Mouse (Mus musculus) intestine, embryonic 14.5 days (tissue): ENCODE data around the gene Pinlyp. TPM values are rescaled to one million over a fixed set of nuclear protein-coding genes. Genes with fewer than 3 reads are reported as not detected.
"Not testable (repeated sequence)": the region's sequence is repeated elsewhere in the genome, so short reads cannot be mapped to it uniquely, and the experiment has no call there.

Experiments used
- ATAC-seq: fragments of 200-750 bp; cut with Nextera tagmentation; replicated peaks from 2 replicates; pipeline ENCODE4 v1.8.0; 2017; ENCODE audit warnings: low read depth, moderate number of reproducible peaks, moderate TSS enrichment, moderate library complexity; ENCODE audit not compliant: low FRiP score, low TSS enrichment
- DNase-seq: peaks from one replicate; pipeline ENCODE4 v3.0.0-alpha.2; 2018; ENCODE audit warnings: low spot score
- H3K27ac ChIP-seq: fragments of 300-500 bp; sonication (generic); 2 replicates; pipeline ENCODE4 v1.5.1; 2014; ENCODE audit warnings: low read depth, mild to moderate bottlenecking, control low read depth
- H3K27me3 ChIP-seq: fragments of 300-500 bp; sonication (generic); replicated peaks from 2 replicates; pipeline ENCODE4 v1.6.1; 2014; ENCODE audit warnings: low read length, control low read depth; ENCODE audit not compliant: control insufficient read depth, insufficient read depth
- H3K36me3 ChIP-seq: fragments of 300-500 bp; sonication (generic); 2 replicates; pipeline ENCODE4 v1.6.1; 2014; ENCODE audit warnings: low read length, control low read depth; ENCODE audit not compliant: control insufficient read depth, insufficient read depth
- H3K4me1 ChIP-seq: fragments of 300-500 bp; sonication (generic); replicated peaks from 2 replicates; pipeline ENCODE4 v1.6.1; 2014; ENCODE audit warnings: low read length, control low read depth, mixed read lengths; ENCODE audit not compliant: control insufficient read depth, insufficient read depth
- H3K4me2 ChIP-seq: fragments of 300-500 bp; sonication (generic); 2 replicates; pipeline ENCODE4 v1.6.1; 2014; ENCODE audit warnings: low read length
- H3K4me3 ChIP-seq: fragments of 300-500 bp; sonication (generic); 2 replicates; pipeline ENCODE4 v1.5.1; 2014; ENCODE audit warnings: low read depth, low read length, control low read depth, mixed read lengths
- H3K9ac ChIP-seq: fragments of 300-500 bp; sonication (generic); 2 replicates; pipeline ENCODE4 v1.6.1; 2014; ENCODE audit warnings: mild to moderate bottlenecking, low read length
- H3K9me3 ChIP-seq: fragments of 300-500 bp; sonication (generic); 2 replicates; pipeline ENCODE4 v1.6.1; 2016; ENCODE audit warnings: low read length, control low read depth; ENCODE audit not compliant: control insufficient read depth
- WGBS: fragments of 180-500 bp; shearing (Covaris S2); extraction: QIAGEN DNeasy Blood & Tissue Kit; methylation state at CpG from one replicate; pipeline ENCODE4 v1.1.7; 2014; 5-methylcytosine and 5-hydroxymethylcytosine counted together
- polyA plus RNA-seq: library from polyadenylated mRNA; unstranded; fragments of >200 nt; fragmentation: Nextera tagmentation; extraction: Ambion mirVana; gene quantifications from 2 replicates; pipeline ENCODE4 v1.2.1, GENCODE M21; 2014

Pinlyp gene
- polyA plus RNA-seq, 1 experiment from 2014 or later: not detected

DNA sequence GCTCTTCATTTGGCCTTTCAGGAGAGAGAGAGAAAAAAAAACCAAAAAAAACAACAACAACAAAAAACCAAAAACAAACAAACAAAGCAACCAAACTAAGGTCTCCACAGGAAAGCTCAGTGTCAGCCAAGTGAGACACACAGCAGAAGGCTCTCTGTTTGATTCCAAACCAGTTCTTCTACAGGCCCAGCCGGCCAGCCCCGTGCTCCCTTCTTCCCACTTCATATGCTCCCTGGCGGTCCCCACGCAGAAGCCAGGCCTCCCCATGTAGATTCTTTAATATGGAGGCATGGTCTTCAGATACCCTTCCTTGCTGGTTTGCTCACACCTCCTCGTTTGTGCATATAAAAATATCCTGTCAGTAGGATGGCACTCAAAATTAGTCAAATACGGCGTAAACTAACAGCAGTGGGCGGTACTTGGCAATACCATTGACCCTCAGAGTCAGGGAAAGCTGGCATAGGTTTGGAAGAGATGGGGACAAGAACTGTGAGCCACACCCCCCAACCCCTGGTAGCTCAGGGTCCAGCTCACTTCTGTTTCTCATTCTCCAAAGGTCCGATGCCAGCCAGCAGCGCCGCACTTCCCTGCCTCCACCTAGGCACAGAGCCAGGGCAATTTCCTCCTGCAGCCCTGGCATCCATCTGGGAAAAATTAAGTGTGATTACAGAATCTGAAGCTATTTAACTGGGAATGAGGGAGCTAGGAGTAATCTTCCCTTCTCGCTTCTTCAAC lies 20.1 kb downstream of the Pinlyp start:
- Histone ChIP-seq H3K36me3 (no peaks in the 10 kb centered on the region), H3K4me2 (no peak overlapping the region), H3K9ac (no peak overlapping the region), H3K9me3 (no peaks in the 10 kb centered on the region), H3K27me3 (no peaks in the 10 kb centered on the region), H3K4me1 (peaks cover 7% of the 10 kb centered on the region), H3K27ac (no peak overlapping the region), H3K4me3 (no peak overlapping the region)
- 92% methylated on average over 12 of the region's 12 CpGs for WGBS
- DNase-seq: no peak
- ATAC-seq: no peak

DNA sequence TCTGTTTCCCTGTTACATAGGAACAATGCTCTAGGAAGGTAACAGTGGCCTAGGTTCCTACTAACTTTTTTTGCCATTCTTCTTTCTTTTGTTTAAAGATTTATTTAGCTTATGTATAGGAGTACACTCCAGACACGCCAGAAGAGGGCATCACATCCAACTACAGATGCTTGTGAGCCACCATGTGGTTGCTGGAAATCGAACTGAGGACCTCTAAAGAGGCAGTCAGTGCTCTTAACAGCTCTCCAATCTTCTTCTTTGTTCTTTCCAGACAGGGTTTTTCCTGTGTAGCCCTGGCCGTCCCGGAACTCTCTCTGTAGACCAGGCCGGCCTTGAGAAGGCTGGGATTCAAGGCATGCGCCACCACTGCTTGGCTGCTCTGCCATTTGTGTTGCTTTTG lies 20.9 kb downstream of the Pinlyp start:
- 82% methylated on average over 6 of the region's 6 CpGs for WGBS
- Histone ChIP-seq H3K9me3 (no peaks in the 10 kb centered on the region), H3K36me3 (no peaks in the 10 kb centered on the region), H3K4me3 (no peak overlapping the region), H3K27me3 (no peaks in the 10 kb centered on the region), H3K9ac (no peak overlapping the region), H3K4me1 (peaks cover 7% of the 10 kb centered on the region), H3K4me2 (no peak overlapping the region), H3K27ac (no peak overlapping the region)
- no peak for ATAC-seq
- no peak for DNase-seq

DNA sequence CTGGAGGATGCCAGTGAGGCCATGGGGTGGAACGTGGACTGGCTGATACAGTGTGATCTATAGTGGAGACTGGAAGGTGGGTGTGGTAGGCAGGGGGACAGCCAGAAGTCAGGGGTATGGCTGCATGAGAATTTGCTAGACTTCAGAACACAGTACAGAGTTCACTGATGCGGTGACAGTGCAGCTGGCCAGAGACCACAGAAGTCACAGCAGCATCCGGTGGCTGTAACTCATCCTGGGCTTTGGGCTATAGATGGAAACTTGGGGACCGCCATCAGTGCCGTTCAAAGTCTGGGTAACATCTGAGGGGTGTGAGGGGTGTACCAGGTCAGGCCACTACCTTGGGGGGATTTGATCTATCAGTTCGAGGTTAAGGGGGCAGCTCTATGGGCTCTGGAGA lies 22.2 kb downstream of the Pinlyp start:
- 86% methylated on average over 6 of the region's 6 CpGs for WGBS
- ATAC-seq (no peak), DNase-seq (no peak)

DNA sequence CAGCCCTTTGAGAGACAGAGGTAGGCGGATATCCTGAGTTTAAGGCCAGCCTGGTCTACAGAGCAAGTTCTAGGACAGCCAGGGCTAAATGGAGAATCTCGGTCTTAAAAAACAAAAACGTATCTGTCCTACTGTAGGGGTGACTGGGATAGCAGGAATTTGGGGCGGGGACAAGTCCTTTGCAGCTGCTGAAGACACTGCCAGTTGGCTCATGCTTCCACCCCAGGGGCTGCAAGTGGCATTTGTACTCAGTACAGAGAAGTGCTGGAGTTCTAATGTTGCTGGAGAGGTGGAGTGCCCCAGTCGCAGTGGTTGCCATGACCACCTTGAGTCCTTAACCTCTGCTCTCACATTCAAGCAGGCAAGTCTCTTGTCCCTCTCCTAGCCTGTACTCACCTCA lies 23.1 kb downstream of the Pinlyp start:
- no peak overlapping the region for H3K4me2 ChIP-seq
- H3K27ac ChIP-seq: no peak overlapping the region
- H3K4me1 ChIP-seq: no peaks in the 10 kb centered on the region
- H3K36me3 ChIP-seq: no peaks in the 10 kb centered on the region
- DNase-seq (no peak), ATAC-seq (no peak)
- H3K9me3 ChIP-seq: no peaks in the 10 kb centered on the region
- no peaks in the 10 kb centered on the region for H3K27me3 ChIP-seq
- H3K4me3 ChIP-seq: no peak overlapping the region
- WGBS: 57% methylated on average over 5 of the region's 5 CpGs
- no peak overlapping the region for H3K9ac ChIP-seq

More for the DNA sequence above, 22.2 kb downstream of the Pinlyp start:
- no peak overlapping the region for H3K27ac ChIP-seq
- no peak overlapping the region for H3K9ac ChIP-seq
- H3K27me3 ChIP-seq: no peaks in the 10 kb centered on the region
- H3K36me3 ChIP-seq: no peaks in the 10 kb centered on the region
- H3K4me2 ChIP-seq: no peak overlapping the region
- H3K4me3 ChIP-seq: no peak overlapping the region
- H3K9me3 ChIP-seq: no peaks in the 10 kb centered on the region
- no peaks in the 10 kb centered on the region for H3K4me1 ChIP-seq

DNA sequence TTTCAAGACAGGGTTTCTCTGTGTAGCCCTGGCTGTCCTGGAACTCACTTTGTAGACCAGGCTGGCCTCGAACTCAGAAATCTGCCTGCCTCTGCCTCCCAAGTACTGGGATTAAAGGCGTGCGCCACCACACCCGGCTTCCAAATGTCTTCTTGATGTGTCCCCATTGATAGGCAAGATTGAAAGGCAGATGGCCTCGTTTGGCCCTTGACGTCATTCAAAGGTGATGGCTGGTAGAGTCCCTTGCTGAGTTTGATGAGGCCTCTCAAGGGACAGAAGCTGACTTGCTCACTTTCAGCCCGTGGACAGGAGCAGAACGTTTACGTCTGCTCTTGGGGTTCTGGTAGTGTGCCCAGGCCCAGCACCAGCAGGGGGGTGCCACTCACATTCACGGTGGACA lies 25.9 kb downstream of the Pinlyp start:
- 92% methylated on average over 9 of the region's 10 CpGs for WGBS
- H3K4me3 ChIP-seq, DNase-seq: not testable (repeated sequence)

DNA sequence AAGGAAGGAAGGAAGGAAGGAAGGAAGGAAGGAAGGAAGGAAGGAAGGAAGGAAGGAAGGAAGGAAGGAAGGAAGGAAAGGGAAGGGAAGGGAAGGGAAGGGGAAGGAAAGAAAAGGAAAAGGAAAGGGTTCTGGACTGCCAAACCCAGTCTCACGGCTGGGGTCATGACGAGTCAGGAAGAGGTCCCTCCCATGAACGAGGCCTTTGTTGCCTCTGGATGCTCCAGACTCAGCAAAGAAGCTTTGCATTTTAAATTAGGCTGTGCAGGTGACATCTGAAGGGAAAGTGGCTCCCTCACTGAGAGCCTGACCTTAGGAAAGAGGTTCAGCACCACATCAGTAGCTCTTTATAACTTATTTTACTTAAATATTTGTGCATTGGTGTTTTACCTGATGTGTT lies 26.8 kb downstream of the Pinlyp start:
- H3K4me1 ChIP-seq: no peaks in the 10 kb centered on the region
- no peak overlapping the region for H3K4me3 ChIP-seq
- peaks cover 7% of the 10 kb centered on the region; the same call in 1 of the 2 replicates for H3K36me3 ChIP-seq
- H3K4me2 ChIP-seq: no peak overlapping the region
- H3K9ac ChIP-seq: no peak overlapping the region
- whole genome bisulfite sequencing: 62% methylated on average over 3 of the region's 3 CpGs
- no peak for ATAC-seq
- no peak for DNase-seq
- H3K27ac ChIP-seq: no peak overlapping the region
- no peaks in the 10 kb centered on the region for H3K9me3 ChIP-seq
- no peaks in the 10 kb centered on the region for H3K27me3 ChIP-seq

More for the DNA sequence above, 25.9 kb downstream of the Pinlyp start:
- H3K9ac ChIP-seq, H3K27me3 ChIP-seq, H3K4me2 ChIP-seq, H3K4me1 ChIP-seq, H3K9me3 ChIP-seq, ATAC-seq, H3K27ac ChIP-seq, H3K36me3 ChIP-seq: not testable (repeated sequence)

DNA sequence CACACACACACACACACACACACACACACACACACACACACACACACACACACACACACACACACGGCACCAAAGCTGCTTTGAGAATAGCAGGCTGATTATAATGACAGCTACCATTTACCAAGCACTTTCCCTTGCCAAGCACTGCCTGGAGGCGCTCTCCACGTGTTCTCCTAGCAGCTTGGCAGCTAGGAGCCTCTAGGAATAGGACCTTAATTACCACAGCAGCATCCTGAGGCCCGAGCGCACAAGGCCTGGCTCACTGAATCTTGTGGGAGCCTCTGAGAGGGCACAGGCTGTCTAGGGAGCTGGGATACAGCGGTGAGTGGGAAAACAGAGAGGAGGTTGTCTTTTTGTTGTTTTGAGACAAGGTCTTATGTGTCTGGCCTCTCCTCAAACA lies 28.3 kb downstream of the Pinlyp start:
- ATAC-seq (no peak), DNase-seq (no peak)
- Histone ChIP-seq H3K4me3 (no peak overlapping the region), H3K36me3 (peaks cover 7% of the 10 kb centered on the region; the same call in 1 of the 2 replicates), H3K4me2 (no peak overlapping the region), H3K4me1 (no peaks in the 10 kb centered on the region), H3K9me3 (no peaks in the 10 kb centered on the region), H3K27me3 (no peaks in the 10 kb centered on the region), H3K27ac (no peak overlapping the region), H3K9ac (no peak overlapping the region)
- WGBS: 67% methylated on average over 6 of the region's 6 CpGs

DNA sequence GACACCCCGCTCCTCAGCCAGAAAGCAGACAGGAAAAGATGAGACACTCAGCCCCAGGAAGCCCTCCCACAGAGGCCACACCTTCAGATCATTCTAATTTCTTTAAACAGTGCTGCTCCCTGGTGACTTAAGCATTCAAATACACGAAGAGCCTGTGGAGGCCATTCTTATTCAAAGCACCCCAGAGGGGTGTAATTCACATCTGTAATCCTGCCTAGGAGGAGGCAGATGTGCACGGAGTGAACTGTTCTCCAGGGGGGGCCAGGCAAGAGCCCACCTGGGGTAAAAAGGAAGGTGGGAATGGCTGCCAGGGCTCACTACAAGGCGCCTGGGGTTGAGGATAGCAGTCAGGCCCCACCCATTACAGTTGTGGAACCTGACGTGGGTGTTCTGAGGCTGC lies 28.8 kb downstream of the Pinlyp start:
- WGBS: 59% methylated on average over 5 of the region's 5 CpGs

DNA sequence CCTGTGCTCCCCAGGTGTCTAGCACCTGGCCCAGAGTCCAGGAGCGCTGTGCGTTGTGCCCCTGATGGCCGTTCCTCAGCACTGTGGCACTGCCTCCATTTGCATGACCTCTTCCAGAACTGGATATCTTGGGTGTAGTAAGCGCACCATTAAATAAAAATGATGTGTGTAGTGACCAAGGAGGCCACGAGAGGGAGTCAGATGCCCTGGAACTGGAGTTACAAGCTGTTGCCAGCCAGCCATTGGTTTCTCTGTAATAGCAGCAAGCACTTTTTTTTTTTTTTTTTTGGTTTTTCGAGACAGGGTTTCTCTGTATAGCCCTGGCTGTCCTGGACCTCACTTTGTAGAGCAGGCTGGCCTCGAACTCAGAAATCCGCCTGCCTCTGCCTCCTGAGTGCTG lies 29.6 kb downstream of the Pinlyp start:
- not testable (repeated sequence) for H3K4me3 ChIP-seq, H3K27me3 ChIP-seq, H3K27ac ChIP-seq, H3K4me1 ChIP-seq, ATAC-seq, H3K4me2 ChIP-seq, H3K9me3 ChIP-seq, H3K9ac ChIP-seq, DNase-seq
- peaks cover 13% of the 10 kb centered on the region; the same call in 1 of the 2 replicates for H3K36me3 ChIP-seq
- WGBS: 69% methylated on average over 8 of the region's 8 CpGs

More for the DNA sequence above, 28.8 kb downstream of the Pinlyp start:
- no peak overlapping the region for H3K4me2 ChIP-seq
- peaks cover 11% of the 10 kb centered on the region; the same call in 1 of the 2 replicates for H3K36me3 ChIP-seq
- ATAC-seq (no peak), DNase-seq (no peak)
- H3K9ac ChIP-seq: no peak overlapping the region
- H3K4me1 ChIP-seq: no peaks in the 10 kb centered on the region
- H3K9me3 ChIP-seq: no peaks in the 10 kb centered on the region
- no peak overlapping the region for H3K4me3 ChIP-seq
- H3K27me3 ChIP-seq: no peaks in the 10 kb centered on the region
- no peak overlapping the region for H3K27ac ChIP-seq
